Mouse (Mus musculus) heart, embryonic 13.5 days (tissue): ENCODE results near the gene Cdc14b. TPM values are rescaled to one million over a fixed set of nuclear protein-coding genes. Genes with fewer than 3 reads are reported as not detected.

Source experiments
- ATAC-seq: fragments of 200-750 bp; cut with Nextera tagmentation; 2 replicates; pipeline ENCODE4 v1.8.0; 2017; ENCODE audit warnings: moderate TSS enrichment; ENCODE audit not compliant: insufficient number of reproducible peaks, low FRiP score, low TSS enrichment; ENCODE audit errors: extremely low read depth
- H3K27ac ChIP-seq: fragments of 300-500 bp; sonication (generic); replicated peaks from 2 replicates; pipeline ENCODE4 v1.5.1; 2015; ENCODE audit warnings: moderate library complexity, mild to moderate bottlenecking, inconsistent platforms
- H3K27me3 ChIP-seq: fragments of 300-500 bp; sonication (generic); replicated peaks from 2 replicates; pipeline ENCODE4 v1.6.1; 2015; ENCODE audit warnings: mild to moderate bottlenecking, inconsistent platforms
- H3K36me3 ChIP-seq: fragments of 300-500 bp; sonication (generic); 2 replicates; pipeline ENCODE4 v1.6.1; 2015; ENCODE audit warnings: mild to moderate bottlenecking, inconsistent platforms
- H3K4me1 ChIP-seq: fragments of 300-500 bp; sonication (generic); 2 replicates; pipeline ENCODE4 v1.6.1; 2015; ENCODE audit warnings: inconsistent platforms
- H3K4me2 ChIP-seq: fragments of 300-500 bp; sonication (generic); 2 replicates; pipeline ENCODE4 v1.6.1; 2015; ENCODE audit warnings: inconsistent platforms, mild to moderate bottlenecking, moderate library complexity
- H3K4me3 ChIP-seq: fragments of 300-500 bp; sonication (generic); 2 replicates; pipeline ENCODE4 v1.5.1; 2015; ENCODE audit warnings: moderate library complexity, mild to moderate bottlenecking, inconsistent platforms
- H3K9ac ChIP-seq: fragments of 300-500 bp; sonication (generic); 2 replicates; pipeline ENCODE4 v1.6.1; 2015; ENCODE audit warnings: inconsistent platforms, mild to moderate bottlenecking, moderate library complexity
- H3K9me3 ChIP-seq: fragments of 300-500 bp; sonication (generic); 2 replicates; pipeline ENCODE4 v1.6.1; 2016; ENCODE audit warnings: inconsistent platforms
- WGBS: fragments of 180-500 bp; shearing (Covaris S2); methylation state at CpG from one replicate; pipeline ENCODE4 v1.1.7; 2015; ENCODE audit warnings: mixed read lengths; 5-methylcytosine and 5-hydroxymethylcytosine counted together
- polyA plus RNA-seq: library from polyadenylated mRNA; unstranded; fragments of >200 nt; fragmentation: Nextera tagmentation; extraction: Ambion mirVana; gene quantifications from 2 replicates; pipeline ENCODE4 v1.2.1, GENCODE M21; 2015

Cdc14b gene
- polyA plus RNA-seq, 1 experiment from 2014 or later = 17.4 TPM

DNA sequence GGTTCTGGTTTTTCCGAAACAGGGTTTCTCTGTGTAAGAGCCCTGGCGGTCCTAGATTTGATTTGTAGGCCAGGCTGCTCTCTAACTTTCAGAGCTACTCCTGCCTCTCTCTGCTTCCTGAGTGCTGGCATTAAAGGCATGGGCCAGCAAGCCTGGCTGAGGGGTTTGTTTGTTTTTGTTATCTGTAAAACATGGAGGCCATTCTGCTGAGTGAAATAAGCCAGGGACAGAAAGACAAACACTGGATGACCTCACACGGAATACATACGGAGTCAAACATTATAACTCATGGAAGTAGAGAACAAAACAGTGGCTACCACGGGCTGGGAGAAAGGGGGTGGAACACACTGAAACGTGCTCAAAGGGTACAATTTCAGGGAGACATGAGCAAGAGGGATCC is 35.5 kb upstream of the Cdc14b start:
- Histone ChIP-seq H3K9ac (peak overlapping the region; percentile 94), H3K27me3 (no peaks in the 10 kb centered on the region), H3K4me3 (peak overlapping the region; percentile 74), H3K9me3 (no peaks in the 10 kb centered on the region), H3K36me3 (peaks cover 23% of the 10 kb centered on the region), H3K27ac (peak overlapping the region; percentile 96), H3K4me2 (peak overlapping the region; percentile 73), H3K4me1 (peaks cover 35% of the 10 kb centered on the region)
- WGBS = 29% methylated on average over 6 of the region's 6 CpGs
- no peak for ATAC-seq

DNA sequence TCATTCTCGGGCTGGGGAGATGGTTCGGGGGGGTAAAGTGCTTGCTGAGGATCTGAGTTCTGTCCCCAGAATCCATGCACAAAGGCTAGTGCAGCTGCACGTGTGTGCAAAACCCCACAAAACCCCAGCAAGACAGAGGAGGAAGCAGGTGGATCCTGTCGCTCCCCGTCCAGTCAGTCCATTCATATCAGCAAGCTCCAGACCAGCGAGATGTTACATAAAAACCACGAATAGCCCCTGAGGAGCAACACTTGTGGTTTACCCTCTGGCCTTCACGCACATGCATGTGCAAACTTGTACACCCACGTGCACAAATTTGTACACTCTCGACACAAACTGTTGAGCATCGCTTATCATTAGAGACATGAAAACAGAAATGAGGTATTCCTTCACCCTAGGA is 34.8 kb upstream of the Cdc14b start:
- peak overlapping the region; percentile 73 for H3K4me2 ChIP-seq
- H3K27me3 ChIP-seq = no peaks in the 10 kb centered on the region
- H3K36me3 ChIP-seq = peaks cover 29% of the 10 kb centered on the region
- H3K9me3 ChIP-seq = no peaks in the 10 kb centered on the region
- H3K4me3 ChIP-seq = peak overlapping the region; percentile 74
- peak overlapping the region; percentile 94 for H3K9ac ChIP-seq
- WGBS = 46% methylated on average over 11 of the region's 11 CpGs
- H3K4me1 ChIP-seq = peaks cover 35% of the 10 kb centered on the region
- H3K27ac ChIP-seq = peak overlapping the region; percentile 96
- ATAC-seq = no peak

DNA sequence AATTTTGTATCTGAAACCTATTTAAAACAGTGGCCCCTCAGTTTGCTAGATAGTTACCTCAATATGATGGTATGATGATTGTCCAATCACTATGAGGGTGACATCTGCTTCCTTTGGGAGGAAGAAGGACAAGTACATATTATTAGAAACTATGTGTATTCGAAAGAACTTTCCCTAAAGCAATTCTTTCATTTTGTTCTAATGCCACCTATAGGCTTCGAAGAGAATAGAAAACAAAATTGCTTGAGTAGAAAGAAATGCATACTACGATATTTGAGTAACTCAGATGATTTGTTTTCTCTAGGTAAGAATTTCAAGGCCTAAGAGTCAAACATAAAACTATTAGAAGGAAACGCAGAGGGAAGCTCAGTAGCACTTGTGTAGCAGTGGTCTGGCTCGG is 33.9 kb upstream of the Cdc14b start:
- H3K9ac ChIP-seq = no peak overlapping the region
- H3K4me2 ChIP-seq = peak overlapping the region; percentile 73; the same call in 1 of the 2 replicates
- whole genome bisulfite sequencing = 52% methylated on average over 5 of the region's 5 CpGs
- H3K27me3 ChIP-seq = no peaks in the 10 kb centered on the region
- peaks cover 35% of the 10 kb centered on the region for H3K4me1 ChIP-seq
- peaks cover 35% of the 10 kb centered on the region for H3K36me3 ChIP-seq
- no peak for ATAC-seq
- no peak overlapping the region for H3K27ac ChIP-seq
- H3K9me3 ChIP-seq = no peaks in the 10 kb centered on the region
- no peak overlapping the region for H3K4me3 ChIP-seq

DNA sequence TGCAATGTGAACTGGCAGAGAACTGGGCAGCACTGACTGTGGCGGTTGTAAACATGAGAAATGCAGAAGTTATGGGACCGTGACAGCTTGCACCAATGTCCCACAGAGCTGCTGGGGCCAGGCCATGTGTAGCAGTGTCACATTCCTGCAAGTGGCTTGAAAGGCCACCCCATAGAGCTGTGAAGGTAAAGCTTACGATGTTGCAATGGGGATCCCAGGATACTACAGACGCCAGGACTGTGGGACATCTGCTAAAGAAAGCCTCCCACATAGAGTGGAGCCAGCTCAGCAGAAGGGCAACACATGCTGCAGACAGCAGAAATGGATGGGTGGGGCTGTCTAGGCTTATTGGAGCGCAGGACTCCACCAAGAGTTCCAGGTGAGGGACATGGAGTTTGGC is 32.4 kb upstream of the Cdc14b start:
- Histone ChIP-seq H3K36me3 (peaks cover 49% of the 10 kb centered on the region), H3K27ac (no peak overlapping the region)
- WGBS = 86% methylated on average over 5 of the region's 5 CpGs

DNA sequence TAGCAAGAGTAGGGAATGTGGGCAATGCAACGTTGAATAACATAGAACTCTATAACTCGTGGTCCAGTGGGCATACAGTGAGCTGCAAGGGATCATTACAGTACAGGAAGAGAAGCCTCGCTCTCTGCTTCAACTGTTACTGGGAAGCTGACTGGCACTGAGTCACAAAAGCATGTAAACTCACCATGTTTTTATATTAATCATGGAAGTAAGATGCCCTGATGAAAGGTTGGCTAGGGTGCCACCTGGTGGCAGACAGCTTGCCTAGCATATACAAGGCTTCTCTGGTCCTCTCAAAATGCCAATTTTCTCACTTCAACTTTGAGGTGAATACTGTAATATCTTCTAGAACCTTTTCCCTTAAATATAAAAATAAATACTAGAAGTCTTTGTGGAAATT is 31.0 kb upstream of the Cdc14b start:
- H3K27me3 ChIP-seq = no peaks in the 10 kb centered on the region
- H3K9me3 ChIP-seq = no peaks in the 10 kb centered on the region
- ATAC-seq = no peak
- H3K27ac ChIP-seq = no peak overlapping the region
- H3K36me3 ChIP-seq = peaks cover 60% of the 10 kb centered on the region
- no peak overlapping the region for H3K4me2 ChIP-seq
- no peak overlapping the region for H3K9ac ChIP-seq
- no peak overlapping the region for H3K4me3 ChIP-seq
- WGBS = 64% methylated on average over 3 of the region's 3 CpGs
- H3K4me1 ChIP-seq = peaks cover 24% of the 10 kb centered on the region

More for the DNA sequence above, 32.4 kb upstream of the Cdc14b start:
- Histone ChIP-seq H3K9me3 (no peaks in the 10 kb centered on the region), H3K4me3 (no peak overlapping the region), H3K9ac (no peak overlapping the region), H3K4me1 (peaks cover 29% of the 10 kb centered on the region), H3K27me3 (no peaks in the 10 kb centered on the region), H3K4me2 (no peak overlapping the region)
- no peak for ATAC-seq

DNA sequence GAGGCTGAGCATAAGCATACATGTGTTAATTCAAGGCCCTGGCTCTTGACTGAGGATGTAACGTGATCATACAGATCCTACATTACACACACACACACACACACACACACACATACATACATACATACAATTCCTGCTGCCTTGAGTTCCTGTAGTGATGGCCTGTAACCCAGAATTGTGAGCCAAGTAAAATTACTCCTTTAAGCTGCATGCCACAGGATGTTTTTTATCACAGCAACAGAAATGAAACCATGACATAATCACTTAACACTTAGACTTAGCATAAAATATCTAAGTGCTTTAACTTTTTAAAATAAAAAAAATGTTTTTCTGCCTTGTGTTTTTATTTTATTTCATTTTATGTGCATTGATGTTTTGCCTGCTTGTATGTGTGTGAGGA is 24.0 kb upstream of the Cdc14b start:
- Histone ChIP-seq H3K27me3 (no peaks in the 10 kb centered on the region), H3K9ac (no peak overlapping the region), H3K4me3 (no peak overlapping the region), H3K27ac (no peak overlapping the region), H3K36me3 (peaks cover 75% of the 10 kb centered on the region), H3K4me1 (peaks cover 13% of the 10 kb centered on the region), H3K4me2 (no peak overlapping the region), H3K9me3 (no peaks in the 10 kb centered on the region)
- ATAC-seq = no peak
- WGBS = 82% methylated on average over 1 of the region's 1 CpGs

DNA sequence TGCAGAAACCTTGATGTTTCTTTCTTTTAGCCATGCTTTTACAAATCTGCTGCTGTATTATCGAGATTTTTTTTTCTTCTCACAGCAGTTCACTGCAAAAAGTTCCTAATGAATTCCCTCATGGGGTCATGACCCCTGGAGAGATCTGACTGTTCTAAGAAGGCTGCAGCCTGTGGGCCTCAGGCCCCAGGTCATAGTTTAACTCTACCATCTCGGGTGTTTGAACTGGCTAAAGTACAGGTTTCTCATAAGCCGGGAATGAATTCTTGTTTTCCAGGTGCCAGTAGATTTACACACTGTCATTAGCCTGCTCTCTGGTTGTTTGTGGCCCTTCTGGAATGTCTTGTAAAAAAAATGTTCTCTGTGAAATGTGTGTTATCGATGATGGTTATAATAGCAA is 11.7 kb upstream of the Cdc14b start:
- no peak for ATAC-seq
- no peak overlapping the region for H3K27ac ChIP-seq
- H3K4me2 ChIP-seq = no peak overlapping the region
- H3K9ac ChIP-seq = no peak overlapping the region
- H3K36me3 ChIP-seq = peaks cover 37% of the 10 kb centered on the region
- WGBS = 57% methylated on average over 4 of the region's 4 CpGs
- H3K9me3 ChIP-seq = peaks cover 5% of the 10 kb centered on the region; the same call in 1 of the 2 replicates
- H3K4me1 ChIP-seq = peaks cover 5% of the 10 kb centered on the region
- no peaks in the 10 kb centered on the region for H3K27me3 ChIP-seq
- H3K4me3 ChIP-seq = no peak overlapping the region

DNA sequence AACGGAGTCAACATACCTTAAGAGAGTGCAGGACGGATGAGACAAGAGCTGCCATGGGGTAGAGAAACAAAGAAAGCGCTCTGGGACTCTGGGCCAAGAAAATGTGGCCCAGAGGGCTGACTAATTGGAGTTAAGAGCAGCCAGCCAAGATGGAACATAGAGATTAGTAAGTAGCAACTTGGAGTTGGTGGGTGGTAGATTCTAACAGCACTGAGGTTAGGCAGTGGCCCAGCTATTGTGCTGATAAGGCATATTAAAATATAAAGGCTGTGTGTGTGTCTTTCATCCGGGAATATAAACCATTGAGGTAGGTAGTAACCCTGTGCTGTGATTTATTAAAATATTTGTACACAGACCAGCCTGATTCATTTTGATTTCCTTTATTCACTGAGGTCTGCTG is 11.2 kb upstream of the Cdc14b start:
- Histone ChIP-seq H3K27me3 (no peaks in the 10 kb centered on the region), H3K27ac (no peak overlapping the region), H3K9ac (no peak overlapping the region), H3K36me3 (peaks cover 33% of the 10 kb centered on the region), H3K4me3 (no peak overlapping the region), H3K4me2 (no peak overlapping the region), H3K4me1 (peaks cover 5% of the 10 kb centered on the region), H3K9me3 (peaks cover 5% of the 10 kb centered on the region; the same call in 1 of the 2 replicates)
- no peak for ATAC-seq
- WGBS = 67% methylated on average over 4 of the region's 4 CpGs

DNA sequence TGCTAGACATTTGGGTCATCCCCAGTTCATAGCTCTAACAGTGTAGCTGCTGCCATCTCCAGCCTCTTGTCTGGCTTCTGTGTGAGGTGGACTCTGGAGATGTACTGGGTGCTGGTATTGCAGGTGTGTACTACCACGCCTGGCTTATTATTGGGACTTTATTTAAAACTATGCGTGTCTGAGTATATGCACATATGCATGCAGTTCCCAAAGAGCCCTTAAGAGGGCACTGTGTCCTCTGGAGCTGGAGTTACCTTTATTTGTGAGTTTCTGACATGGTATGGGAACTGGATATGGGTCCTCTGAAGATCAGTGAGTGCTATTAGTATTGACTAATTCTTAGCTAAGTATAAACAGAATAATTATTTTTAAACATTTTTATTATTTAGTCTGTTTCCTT is 9.6 kb upstream of the Cdc14b start:
- Histone ChIP-seq H3K4me2 (no peak overlapping the region), H3K27me3 (no peaks in the 10 kb centered on the region), H3K9ac (no peak overlapping the region), H3K9me3 (peaks cover 5% of the 10 kb centered on the region; the same call in 1 of the 2 replicates), H3K27ac (no peak overlapping the region), H3K36me3 (peaks cover 23% of the 10 kb centered on the region), H3K4me1 (peaks cover 5% of the 10 kb centered on the region), H3K4me3 (no peak overlapping the region)
- 93% methylated on average over 2 of the region's 2 CpGs for WGBS
- ATAC-seq = no peak

DNA sequence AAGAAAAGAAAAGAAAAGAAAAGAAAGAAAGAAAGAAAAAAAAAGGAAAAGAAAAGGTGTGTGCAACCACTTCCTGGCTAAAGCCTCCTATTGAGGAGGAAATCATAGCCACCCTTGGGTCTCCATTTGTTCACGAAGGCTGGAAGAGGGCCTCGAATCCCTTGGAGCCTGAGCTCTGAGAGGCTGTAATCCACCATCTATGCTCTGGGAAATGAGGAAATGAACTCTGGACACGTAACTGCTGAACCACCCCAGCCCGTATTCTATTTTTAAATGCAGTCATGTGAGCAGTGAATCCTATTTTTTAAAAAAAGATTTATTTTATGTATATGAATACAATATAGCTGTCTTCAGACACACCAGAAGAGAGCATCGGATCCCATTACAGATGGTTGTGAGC is 5.8 kb upstream of the Cdc14b start:
- Histone ChIP-seq H3K9ac (no peak overlapping the region), H3K36me3 (peaks cover 8% of the 10 kb centered on the region), H3K27me3 (no peaks in the 10 kb centered on the region), H3K4me3 (no peak overlapping the region), H3K9me3 (peaks cover 5% of the 10 kb centered on the region; the same call in 1 of the 2 replicates), H3K27ac (no peak overlapping the region), H3K4me1 (no peaks in the 10 kb centered on the region), H3K4me2 (no peak overlapping the region)
- ATAC-seq = no peak
- WGBS = 83% methylated on average over 5 of the region's 5 CpGs

DNA sequence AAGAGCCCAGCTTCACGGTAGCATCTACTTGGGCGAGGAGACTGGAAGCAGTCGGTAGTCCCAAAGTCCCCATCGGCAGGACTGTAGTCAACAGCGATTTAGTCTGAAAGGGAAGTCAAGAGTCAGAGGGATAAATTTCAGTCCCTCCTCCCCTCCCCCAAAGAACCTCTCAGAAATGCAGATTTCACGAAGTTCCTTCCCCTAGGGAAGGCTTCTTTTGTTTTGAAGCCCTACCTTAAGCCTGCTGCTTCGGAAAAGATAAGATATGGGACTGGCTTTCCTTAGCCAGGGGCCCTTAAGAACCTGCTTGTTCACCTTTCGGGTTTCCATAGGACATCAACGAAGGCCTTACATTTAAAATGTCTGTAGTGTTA is 651 bp upstream of the Cdc14b start:
- H3K4me2 ChIP-seq = peak overlapping the region; percentile 100
- H3K9ac ChIP-seq = no peak overlapping the region
- H3K27me3 ChIP-seq = peaks cover 5% of the 10 kb centered on the region; the same call in 1 of the 2 replicates
- WGBS = 15% methylated on average over 9 of the region's 9 CpGs
- peak overlapping the region; percentile 84 for H3K4me3 ChIP-seq
- no peaks in the 10 kb centered on the region for H3K36me3 ChIP-seq
- peaks cover 19% of the 10 kb centered on the region for H3K4me1 ChIP-seq
- H3K27ac ChIP-seq = no peak overlapping the region
- H3K9me3 ChIP-seq = no peaks in the 10 kb centered on the region
- no peak for ATAC-seq
